Mouse (Mus musculus) left cerebral cortex, postnatal 36 days (tissue): Measurements from ENCODE around the gene Gm49358. TPM values are rescaled to one million over a fixed set of nuclear protein-coding genes. Genes with fewer than 3 reads are reported as not detected.
A peak's percentile ranks its signal among the peaks of the same experiment; 100 is the strongest.

Experiments
- DNase-seq, 2 experiments: peaks; one replicate each; pipeline ENCODE4 v3.0.0; 2021 to 2022; ENCODE audit warnings: low spot score in 2 of 2, mixed read lengths in 1 of 2
- intact Hi-C: fragments of 180-260 bp; cut with DNase I; formaldehyde crosslinking; loops from one replicate; pipeline ENCODE4 v1.15.1; 2025
- total RNA-seq, 2 experiments: library from RNA; stranded (reverse); gene quantifications; 2 replicates each; pipeline ENCODE4 v1.2.3; 2021

Gm49358 gene
- total RNA-seq, 2 experiments from 2014 or later: 19.2 to 24.9 TPM

DNA sequence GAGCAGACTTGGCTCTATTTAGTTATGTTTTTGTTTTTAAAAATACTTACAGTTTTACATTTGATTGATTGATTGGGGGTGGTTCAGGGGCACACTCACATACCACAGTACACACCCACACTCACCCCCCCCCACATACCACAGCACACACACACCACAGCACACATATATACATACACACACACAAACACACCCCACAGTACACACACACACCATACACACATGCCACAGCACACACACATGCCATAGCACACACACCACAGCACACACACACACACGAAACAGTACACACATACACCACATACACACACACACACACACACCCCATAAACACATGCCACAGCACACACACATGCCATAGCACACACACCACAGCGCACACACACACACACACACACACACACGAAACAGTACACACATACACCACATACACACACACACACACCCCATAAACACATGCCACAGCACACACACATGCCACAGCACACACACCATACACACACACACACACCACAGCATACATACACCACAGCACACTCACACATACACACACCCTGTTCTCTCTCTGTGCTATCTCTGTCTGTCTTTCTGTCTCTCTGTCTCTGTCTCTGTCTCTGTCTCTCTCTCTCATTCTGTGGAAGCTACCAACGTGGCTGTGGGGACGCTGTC is 32.4 kb downstream of the Gm49358 start:
- intact Hi-C loops: no loop called here
- DNase-seq: no peak

DNA sequence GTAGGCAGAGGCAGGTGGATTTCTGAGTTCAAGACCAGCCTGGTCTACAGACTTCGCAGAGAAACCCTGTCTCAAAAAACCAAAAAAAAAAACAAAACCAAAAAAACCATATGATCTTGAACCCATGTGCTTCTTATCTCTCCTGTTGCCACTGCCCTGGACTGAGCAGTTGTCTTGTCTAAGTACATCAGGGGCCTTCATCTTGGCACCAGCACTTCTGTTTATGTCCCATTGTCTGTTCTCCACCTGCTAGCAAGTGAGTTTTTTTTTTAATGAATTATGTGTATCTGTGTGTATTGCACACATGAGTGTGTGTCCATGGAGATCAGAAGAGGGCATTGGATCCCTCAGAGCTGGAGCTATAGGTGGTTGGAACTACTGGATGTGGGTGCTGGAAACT is 43.6 kb downstream of the Gm49358 start:
- DNase-seq: no peak
- intact Hi-C loops: no loop called here

DNA sequence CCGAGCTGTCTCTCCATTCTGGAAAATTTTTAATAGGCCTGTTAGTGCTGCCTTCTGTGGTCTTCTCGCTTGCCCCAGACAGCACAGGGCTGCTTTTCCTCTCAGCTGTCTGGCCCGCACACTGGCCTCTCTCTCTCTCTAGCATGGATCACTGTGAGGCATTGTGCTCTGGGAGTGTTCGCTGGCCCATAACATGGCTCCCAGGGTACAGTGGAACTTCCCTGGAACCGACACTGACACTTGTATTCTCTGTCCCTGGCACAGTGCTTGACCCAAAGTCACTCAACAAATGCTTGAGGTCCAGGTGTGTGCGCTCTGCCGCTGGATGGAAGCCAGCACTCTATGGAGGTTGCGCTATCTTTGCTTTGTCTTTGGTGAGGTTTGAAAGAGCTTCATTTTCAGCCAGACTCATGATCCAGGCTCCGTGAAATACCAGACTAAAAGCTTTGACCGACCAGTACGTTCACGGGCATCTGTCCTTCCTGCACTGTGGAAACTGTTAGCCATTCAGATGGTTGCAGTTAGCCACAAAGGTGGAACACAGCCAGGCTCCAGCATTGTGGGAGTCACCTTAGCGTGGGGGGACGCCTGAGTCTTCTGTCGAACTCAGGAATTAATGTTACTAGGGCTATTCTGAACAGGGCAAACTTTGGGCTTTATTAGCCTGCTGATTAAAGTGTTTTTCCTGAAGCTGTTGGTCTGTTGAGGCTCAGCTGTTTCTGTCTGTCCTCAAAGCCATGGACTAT is 44.4 kb downstream of the Gm49358 start:
- DNase-seq: no peak
- intact Hi-C loops: no loop called here

DNA sequence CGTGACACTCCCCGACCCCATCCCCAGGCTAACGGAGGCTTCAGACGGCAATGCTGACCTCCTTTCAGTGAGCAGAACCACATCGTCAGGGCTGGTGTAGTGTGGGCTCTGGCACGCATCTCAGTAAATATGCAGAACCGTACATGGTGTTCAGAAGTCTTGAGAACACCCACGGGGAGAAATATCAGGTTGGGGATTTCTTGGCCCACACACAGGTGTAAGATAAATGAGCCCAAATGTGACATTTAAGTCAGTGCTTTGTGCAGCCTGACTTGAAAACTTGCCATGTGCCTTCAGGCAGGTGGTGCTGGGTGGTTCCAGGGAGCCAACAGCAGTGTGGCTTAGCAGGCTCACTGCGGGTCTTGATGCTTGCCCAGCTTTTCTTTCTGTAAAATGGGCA is 46.2 kb downstream of the Gm49358 start:
- peak; percentile 42 to 49 for DNase-seq
- intact Hi-C loops: no loop called here

DNA sequence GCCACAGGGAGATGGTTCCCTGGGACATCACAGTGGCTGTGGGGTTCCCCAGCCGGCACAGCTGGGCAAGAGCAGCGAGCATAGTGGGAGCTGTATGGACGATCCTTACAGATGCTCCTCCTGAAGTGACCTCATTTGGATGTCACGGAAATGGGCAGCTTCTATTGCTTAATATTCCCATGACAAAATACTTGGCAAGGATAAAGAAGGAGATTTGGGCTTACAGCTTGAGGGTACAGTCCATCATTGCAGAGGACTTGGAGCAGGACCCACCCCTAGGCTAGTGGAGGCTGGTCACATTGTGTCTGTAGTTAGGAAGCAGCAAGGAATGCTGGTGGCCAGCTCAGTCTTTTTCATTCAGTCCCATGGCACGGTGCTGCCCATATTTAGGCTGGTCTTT is 46.8 kb downstream of the Gm49358 start:
- no peak for DNase-seq
- intact Hi-C loops: no loop called here

DNA sequence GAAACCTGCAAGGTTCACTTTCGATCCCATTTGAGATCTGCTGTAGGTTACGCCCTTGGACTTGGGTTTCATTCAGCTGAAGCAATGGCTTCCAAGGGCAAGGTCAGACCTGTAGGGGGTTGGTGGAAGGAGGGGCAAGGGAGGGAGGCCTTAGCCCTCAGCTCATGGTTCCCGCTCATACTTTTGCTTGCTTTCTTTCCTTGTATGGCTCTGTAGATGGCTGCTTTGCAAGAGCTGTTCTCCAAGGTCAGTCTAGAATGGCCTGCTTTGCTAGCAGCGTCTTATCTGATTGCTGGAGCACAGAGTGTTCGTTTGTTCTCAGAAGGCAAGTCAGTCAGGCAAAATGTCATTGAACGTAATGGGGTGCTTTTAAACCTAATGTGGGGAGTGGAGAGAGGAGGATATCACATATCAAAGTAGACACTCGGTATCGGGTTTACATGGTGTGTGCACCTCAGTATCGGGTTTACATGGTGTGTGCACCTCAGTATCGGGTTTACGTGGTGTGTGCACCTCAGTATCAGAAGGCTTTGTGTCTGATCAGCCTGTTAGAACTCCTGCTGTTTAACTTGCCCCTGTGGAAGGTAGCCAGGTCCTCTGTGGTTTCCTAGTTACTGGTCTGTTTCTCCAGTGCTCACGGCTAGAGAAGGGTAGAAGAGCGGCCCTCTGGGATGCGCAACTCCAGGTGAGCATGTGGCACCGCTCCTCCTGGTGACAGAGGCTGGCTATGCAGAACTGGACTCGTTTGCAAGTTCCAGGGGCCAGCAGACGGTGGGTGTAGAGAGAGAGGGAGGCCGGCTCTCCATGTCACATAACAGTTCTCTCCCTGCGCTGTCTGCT is 50.7 kb downstream of the Gm49358 start:
- intact Hi-C loops: no loop called here
- DNase-seq: no peak

DNA sequence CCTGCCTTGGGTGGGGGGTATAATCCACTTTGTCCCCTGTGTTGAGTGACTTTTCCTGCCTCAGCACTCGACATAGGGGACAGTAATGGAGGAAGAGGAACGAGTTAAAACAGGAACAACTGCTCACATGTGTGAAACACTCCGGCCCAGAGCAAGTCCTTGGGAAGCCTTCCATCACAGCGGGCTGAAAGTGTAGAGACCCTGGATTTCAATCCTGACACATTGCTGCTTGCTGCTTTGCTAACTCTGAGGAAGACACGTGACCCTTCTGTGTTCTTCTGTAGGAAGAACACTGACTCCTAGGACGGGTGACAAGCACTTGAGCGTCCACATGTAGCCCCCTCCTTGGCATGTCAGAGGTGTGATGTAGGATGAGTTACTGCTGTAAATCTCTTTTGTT is 51.4 kb downstream of the Gm49358 start:
- no peak for DNase-seq
- intact Hi-C loops: no loop called here

DNA sequence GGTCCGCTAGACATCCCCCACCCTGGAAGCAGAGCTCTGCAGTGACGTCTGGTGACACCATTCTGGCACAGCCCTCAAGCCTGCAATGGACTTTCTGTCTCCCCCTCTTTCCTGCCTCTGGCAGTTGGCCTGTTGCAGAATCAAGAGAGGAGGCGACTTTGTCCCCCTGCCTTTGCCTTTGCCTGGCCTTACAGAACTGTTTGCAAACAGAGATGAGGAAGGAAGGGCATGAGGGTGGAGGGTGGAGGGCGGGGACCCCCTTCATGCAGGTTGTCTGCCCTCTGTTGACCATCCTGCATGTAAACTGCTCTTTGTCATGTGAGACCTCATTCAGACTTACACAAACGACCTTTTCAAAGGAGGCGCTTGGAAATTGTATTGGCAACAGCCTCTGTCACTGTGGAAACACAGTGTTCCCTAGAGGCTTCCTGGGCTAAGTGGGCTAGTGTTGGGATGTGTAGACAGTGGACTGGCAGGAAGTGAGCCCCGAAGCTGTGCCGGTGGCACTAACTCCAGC is 55.9 kb downstream of the Gm49358 start:
- DNase-seq: peak; percentile 30 to 34
- intact Hi-C loops: loop anchor here (5.0 kb wide), 1 partner anchor 42 kb away; the partner anchor contains the start of gene Nt5dc3

DNA sequence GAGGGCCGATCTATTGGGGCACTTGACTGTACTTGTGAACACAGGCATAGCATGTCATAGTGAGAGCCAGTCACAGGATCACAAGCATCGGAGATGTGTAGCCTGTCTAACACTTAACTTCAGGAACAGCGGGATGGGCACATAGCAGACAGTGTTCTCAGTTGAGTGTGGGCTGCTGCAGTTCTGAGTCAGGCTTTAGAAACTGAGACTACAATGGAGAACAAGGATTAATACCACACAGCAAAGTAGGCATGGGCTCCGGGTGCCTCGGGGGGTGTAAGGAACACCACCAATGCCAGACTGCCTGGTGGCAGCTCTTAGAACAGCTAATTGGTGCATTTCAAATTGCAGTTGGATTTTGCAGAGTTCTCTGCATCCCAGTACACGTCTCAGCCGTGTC is 57.2 kb downstream of the Gm49358 start:
- DNase-seq: no peak
- intact Hi-C loops: loop anchor here (5.0 kb wide), 1 partner anchor 44 kb away; the partner anchor contains the start of gene Nt5dc3

DNA sequence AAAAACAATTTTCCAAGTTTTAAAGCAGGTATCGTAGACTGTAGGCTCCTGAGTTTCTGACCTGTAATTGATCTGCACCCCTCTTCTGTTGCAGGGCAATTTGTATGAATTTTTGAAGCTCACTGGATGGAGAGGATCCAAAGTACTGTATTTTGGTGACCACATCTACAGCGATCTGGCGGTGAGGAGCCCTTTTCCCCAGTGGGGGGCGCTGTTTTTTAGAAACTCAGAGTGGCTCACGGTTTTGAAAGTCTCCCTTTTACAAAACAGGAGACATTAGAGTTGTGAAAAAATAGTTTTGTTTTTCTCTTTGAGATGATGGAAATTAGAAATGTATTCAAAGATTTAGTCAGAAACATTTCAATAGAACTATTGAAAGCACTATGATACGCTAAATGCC is 60.3 kb downstream of the Gm49358 start:
- intact Hi-C loops: loop anchor here (5.0 kb wide), 1 partner anchor 47 kb away; the partner anchor contains the start of gene Nt5dc3
- DNase-seq: no peak

DNA sequence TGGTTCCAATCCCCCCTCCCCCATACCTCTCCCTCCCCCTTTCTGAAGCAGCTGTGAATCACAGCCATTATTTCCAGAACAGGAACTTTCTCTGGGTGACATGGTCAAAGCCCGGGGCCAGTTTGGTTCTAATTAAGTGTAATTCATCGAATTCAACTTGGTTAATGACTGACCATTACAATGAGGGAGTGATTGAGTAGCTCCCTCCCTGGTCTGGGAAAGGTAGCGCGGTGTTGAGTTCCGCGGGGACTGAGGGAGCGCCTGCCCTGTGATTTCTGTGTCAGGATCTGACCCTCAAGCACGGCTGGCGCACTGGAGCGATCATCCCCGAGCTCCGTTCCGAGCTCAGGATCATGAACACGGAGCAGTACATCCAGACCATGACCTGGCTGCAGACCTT is 61.1 kb downstream of the Gm49358 start:
- no peak for DNase-seq

DNA sequence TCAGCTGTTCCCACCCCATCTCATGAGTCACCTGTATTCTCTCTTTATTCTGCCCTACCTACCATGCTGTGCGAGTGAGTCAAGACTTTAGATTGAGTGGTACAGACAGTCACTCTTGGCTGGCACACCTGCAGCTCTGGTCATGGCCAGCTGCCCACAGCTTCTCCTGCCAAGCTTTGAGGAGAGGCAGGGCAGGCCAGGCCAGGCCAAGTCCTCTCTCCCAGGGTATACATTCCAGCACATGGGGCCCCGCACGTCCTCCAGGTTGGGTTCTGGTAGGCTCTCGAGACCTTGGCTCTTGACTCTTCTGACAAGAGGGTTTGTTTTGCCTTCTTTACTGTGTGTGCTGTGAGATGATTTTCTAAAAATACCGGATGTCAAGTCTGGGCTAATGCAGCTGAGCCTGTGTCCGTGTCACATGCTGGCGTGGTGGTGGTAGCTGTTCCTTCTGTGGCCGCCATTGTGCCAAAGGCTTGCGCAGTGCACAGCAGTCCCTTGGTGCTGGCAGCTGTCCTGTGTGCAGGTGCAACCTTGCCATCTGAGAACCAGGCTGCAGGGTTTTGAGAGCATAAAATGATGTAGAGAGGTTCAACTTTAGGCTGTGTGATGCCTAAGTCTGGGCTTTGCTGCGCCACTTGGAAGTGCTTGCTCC is 62.2 kb downstream of the Gm49358 start:
- DNase-seq: no peak
- intact Hi-C loops: no loop called here

More for the DNA sequence above, 61.1 kb downstream of the Gm49358 start:
- intact Hi-C loops: loop anchor here (5.0 kb wide), 1 partner anchor 48 kb away; the partner anchor contains the start of gene Nt5dc3

DNA sequence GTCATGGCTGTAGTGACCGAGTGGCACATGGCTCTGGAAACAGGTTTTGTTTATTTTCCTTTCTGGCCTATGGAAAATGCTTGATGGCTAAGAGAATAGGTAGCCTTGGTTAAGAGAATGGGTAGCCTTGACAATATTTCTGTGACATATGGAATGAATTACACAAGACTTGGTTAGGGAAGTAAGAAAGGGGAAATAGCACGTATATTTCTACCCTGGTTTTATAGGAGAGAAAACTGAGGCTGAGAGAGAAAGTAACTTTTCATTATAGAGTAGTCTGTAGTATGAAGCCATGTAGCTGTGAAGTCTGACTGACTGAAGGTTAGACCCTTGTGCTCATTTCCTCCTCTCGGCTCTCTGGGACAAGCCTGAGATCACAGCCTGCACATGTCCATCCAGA is 63.2 kb downstream of the Gm49358 start:
- intact Hi-C loops: no loop called here
- no peak for DNase-seq

DNA sequence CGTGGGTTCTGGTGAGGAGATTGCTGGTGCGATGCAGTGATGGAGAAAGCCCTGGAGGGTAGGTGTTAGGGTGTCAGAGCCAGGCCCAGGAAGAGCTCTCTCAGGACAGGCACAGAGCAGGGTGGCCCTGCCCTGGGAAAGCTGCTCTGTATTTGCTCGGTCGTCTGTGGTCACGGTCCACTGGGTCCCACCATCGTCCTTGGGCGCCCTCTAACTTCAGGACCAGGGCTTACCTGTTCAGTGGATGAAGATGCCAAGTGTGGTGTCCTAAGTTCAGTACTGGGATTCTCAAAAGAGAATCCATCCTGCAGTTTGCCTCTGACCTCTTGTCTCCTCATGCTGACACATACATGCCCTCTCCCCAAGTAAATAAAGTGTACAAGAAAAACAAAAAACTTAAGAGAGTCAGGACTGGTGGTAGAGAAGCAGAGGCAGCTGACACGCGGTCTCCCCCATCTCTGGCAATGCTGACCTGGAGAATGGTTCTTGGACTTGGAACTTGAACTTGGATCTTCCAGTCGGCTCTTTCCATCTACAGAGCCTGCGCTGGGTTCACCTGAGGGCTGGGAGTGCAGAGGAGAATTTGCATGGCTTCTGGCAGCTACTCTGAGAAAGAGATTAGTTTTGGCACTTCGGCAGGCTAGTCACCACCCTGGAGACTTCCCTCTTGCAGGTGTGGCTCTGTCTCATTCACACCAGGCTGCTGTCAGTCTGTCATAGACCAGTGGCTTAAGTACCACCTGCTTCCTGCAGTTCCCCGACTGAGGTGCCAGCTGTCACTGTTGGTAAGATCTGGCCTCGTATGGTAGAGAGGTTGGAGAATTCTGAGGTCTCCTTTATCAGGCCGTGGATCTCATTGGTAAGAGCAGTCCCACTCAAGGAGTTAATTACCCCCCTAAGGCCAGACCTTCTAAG is 64.7 kb downstream of the Gm49358 start:
- intact Hi-C loops: no loop called here
- DNase-seq: no peak

DNA sequence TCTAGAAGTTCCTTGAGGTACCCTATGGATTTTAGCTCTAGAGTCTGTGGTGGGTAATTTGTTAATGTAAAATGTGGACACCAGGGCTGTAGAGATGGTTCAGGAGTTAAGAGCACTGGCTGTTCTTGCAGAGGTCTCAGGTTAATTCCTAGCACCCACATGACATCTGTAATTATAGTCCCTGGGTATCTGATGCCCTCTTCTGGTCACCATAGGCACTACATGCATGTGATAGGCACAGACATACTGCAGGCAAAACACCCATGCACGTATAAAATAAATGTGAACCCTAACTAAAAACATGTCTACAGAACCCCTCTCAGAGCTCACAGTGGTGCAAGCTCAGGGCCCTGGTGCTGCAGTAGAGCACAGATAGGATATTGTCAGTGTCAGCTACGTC is 65.7 kb downstream of the Gm49358 start:
- no peak for DNase-seq
- intact Hi-C loops: no loop called here

DNA sequence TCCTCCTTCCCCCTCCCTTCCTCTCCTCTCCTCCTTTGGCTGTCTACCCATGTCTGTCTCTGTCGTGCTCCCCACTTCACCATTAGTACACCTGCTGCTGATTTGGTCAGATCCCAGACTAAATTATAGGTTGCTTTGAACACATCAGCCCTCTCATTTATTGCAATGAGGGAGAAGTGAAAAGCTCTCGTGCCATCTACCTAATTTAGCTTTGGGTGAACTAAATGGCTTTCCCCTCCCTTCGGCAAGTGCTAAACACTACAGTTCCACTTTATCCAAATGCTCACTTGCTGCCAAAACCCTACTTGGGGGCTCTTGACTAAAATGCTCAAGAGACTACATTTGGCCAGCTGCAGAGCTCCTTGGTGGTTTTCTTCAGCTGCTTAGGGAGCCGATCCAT is 73.0 kb downstream of the Gm49358 start:
- no peak for DNase-seq
- intact Hi-C loops: no loop called here

DNA sequence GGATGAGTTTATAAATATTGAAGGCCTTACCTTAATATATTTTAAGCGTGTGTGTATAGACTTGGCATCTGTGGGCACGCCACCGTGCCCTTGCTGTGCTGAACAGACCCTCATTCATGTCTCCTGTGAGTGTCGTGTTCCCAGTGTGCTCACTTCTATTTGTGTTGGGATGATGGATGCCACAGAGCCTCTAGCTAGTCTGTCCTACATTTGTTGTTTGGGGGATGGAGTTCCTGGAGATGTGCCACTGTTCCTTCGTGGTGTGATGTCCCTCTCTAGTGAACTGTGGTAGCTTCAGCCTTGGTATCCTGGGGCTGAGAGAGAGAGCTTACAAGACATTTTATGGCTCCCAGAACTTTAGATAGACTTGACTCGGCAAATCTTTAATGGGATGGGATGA is 75.1 kb downstream of the Gm49358 start:
- intact Hi-C loops: no loop called here
- no peak for DNase-seq

DNA sequence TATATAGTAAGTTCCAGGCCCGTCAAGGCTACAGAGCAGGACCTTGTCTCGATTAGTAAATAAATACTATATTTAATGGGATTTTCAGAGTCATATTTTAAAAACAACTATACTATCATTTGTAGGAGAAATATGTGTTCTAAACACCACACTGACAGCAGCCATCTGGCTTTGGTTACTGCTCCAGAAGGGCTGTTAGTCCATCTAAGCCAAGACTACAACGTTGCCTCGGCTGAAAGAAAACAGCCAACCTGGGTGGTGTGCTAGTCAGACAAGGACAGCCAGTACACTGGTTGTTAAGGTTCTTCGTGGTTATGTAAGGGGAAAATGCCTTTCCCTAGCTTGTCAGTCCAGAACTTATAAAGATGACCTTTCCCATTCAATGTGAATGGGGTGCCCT is 78.9 kb downstream of the Gm49358 start:
- intact Hi-C loops: no loop called here

More for the DNA sequence above, 78.9 kb downstream of the Gm49358 start:
- no peak for DNase-seq
